Mouse (Mus musculus) testis, adult 2 months (tissue): Measurements from ENCODE around the gene Dbi. TPM values are rescaled to one million over a fixed set of nuclear protein-coding genes. Genes with fewer than 3 reads are reported as not detected.

Source experiments
- H3K27ac ChIP-seq: fragments of 200-500 bp; 2 replicates; pipeline ENCODE4 v1.5.1; 2012; ENCODE audit warnings: low read depth, low read length; ENCODE audit not compliant: control insufficient read depth, insufficient read depth
- H3K27me3 ChIP-seq: fragments of 200-500 bp; 2 replicates; pipeline ENCODE4 v1.6.1; 2012; ENCODE audit warnings: mild to moderate bottlenecking, low read length, moderate library complexity; ENCODE audit not compliant: control insufficient read depth, insufficient read depth
- H3K36me3 ChIP-seq: fragments of 200-500 bp; 2 replicates; pipeline ENCODE4 v1.6.1; 2012; ENCODE audit warnings: mild to moderate bottlenecking, low read length; ENCODE audit not compliant: control insufficient read depth, insufficient read depth
- H3K4me1 ChIP-seq: fragments of 200-500 bp; 2 replicates; pipeline ENCODE4 v1.6.1; 2012; ENCODE audit warnings: low read length; ENCODE audit not compliant: control insufficient read depth, insufficient read depth
- H3K4me3 ChIP-seq: fragments of 200-500 bp; 2 replicates; pipeline ENCODE4 v1.5.1; 2012; ENCODE audit warnings: low read depth, mild to moderate bottlenecking, low read length, moderate library complexity, mixed read lengths; ENCODE audit not compliant: control insufficient read depth
- CTCF ChIP-seq: fragments of 200-500 bp; IDR thresholded peaks from 2 replicates; pipeline ENCODE4 v1.5.1; 2012; ENCODE audit warnings: low read depth, mild to moderate bottlenecking, inconsistent platforms, low read length, moderate library complexity; ENCODE audit not compliant: control insufficient read depth, insufficient read depth, insufficient replicate concordance
- POLR2A ChIP-seq: fragments of 200-500 bp; IDR thresholded peaks from 2 replicates; pipeline ENCODE4 v1.6.1; 2012; ENCODE audit warnings: low read depth, mild to moderate bottlenecking, inconsistent platforms, low read length, moderate library complexity; ENCODE audit not compliant: control insufficient read depth
- polyA plus RNA-seq: library from polyadenylated mRNA; depleted of rRNA; stranded (reverse); fragments of >200 nt; gene quantifications from 2 replicates; pipeline ENCODE4 v1.2.3, GENCODE M21; 2012

The Dbi gene
- polyA plus RNA-seq, 1 experiment: 90.5 TPM

DNA sequence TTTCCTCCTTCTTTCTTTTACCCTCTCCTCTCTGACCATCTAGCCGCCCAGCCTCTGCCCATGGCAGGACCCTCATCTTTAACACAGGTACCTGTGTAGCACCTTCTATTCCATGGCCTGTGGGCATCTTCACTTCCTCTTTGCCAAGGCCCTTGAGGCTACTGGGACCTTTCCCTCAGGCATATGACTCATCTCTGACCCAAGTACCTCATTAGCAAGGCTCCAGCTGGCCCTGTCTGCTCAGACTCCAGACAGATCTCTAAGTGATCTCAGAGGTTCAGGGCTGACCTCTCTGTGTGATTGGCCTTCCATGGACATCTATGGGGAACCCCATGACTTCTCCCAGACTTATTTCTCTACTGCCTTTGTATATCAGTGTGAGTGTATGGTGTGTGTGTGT lies 40.2 kb downstream of the Dbi start:
- no peaks in the 10 kb centered on the region for H3K36me3 ChIP-seq
- no peaks in the 10 kb centered on the region; the same call in 1 of the 2 replicates for H3K4me1 ChIP-seq
- TF ChIP-seq CTCF (no peak), POLR2A (no peak)
- no peak overlapping the region for H3K4me3 ChIP-seq
- no peaks in the 10 kb centered on the region for H3K27me3 ChIP-seq
- no peak overlapping the region for H3K27ac ChIP-seq

DNA sequence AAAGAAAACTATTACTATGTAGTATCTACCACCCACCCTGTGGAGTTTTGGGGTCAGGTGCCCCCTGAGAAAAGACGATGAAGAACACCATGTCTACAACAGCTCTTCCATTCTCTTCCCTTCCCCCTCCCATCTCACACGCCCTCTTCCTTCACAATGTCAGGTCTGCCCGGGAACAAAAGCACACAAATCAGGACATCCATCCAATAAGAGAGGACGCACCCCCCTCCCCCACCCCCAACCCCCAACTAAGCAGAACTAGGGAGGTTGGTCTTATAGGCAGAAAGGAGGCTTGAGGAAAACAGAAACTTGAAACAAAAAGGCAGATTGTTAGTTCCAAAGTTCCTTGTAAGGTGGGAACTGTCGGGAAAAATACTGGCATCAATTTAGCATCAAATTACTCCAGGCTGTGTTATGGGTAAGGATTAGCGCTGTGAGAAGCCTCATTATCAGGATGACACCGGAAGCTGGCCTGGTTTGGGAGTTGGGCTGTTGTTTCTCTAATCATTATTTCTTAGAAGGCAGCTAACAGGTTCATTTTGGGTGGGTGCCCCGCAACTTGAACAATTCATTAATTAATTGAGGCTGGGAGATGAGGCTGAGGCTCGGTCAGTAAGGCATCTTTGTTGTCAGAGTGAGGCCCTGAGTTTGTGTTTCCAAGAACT lies 43.0 kb downstream of the Dbi start:
- H3K27me3 ChIP-seq: no peaks in the 10 kb centered on the region
- peaks cover 10% of the 10 kb centered on the region for H3K4me1 ChIP-seq
- no peaks in the 10 kb centered on the region for H3K36me3 ChIP-seq
- H3K4me3 ChIP-seq: no peak overlapping the region
- no peak overlapping the region for H3K27ac ChIP-seq
- TF ChIP-seq CTCF: no peak
- no peak for TF ChIP-seq POLR2A

DNA sequence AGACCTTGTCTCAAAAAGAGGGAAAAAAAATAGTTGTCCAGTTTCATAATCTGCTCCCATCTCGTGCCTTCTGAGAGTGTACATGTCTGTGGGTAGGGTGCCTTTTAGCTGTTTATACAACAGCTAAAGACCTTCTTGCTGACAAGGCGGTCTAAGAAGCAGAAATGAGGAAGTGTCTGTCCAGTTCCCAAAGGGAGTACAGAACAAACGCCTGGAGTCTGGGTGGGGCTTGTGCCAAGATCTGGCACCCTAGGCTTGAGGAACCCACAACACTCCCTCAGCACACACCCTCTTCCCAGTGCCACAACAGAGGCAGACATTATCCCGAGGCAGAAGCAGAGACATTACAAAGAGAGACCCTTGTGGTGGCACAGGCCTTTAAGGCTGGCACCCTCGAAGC lies 45.4 kb downstream of the Dbi start:
- Histone ChIP-seq H3K4me3 (no peak overlapping the region), H3K27me3 (no peaks in the 10 kb centered on the region), H3K36me3 (no peaks in the 10 kb centered on the region), H3K27ac (no peak overlapping the region), H3K4me1 (peaks cover 11% of the 10 kb centered on the region)
- TF ChIP-seq POLR2A (no peak), CTCF (no peak)

- no peaks in the 10 kb centered on the region for H3K27me3 ChIP-seq
These were observed 45.9 kb downstream of the Dbi start for GRCm38 (mm10) chr1:120074931-120075330.

DNA sequence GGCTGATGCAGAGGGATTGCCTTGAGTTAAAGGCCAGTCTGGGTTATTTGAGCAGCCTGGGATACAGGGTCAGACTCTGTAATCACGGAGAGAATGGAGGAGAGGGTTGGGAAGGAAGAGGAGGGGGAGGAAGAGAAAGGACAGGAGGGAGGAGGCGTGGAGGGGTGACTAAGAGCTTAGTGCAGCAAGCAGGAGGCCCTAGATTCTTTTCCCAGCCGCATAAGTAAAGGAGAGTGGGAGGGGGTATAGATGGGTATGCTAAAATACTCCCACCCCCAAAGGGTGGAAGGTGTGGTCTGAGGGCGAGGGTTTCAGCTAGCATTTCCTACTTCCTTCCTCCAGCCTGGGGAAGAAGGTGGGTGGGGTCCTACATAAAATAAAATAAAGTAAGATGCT lies 46.6 kb downstream of the Dbi start:
- no peak overlapping the region for H3K4me3 ChIP-seq
- H3K27ac ChIP-seq: no peak overlapping the region
- peaks cover 11% of the 10 kb centered on the region for H3K4me1 ChIP-seq
- TF ChIP-seq POLR2A (no peak), CTCF (no peak)
- no peaks in the 10 kb centered on the region for H3K27me3 ChIP-seq
- no peaks in the 10 kb centered on the region for H3K36me3 ChIP-seq

More at GRCm38 (mm10) chr1:120074931-120075330, 45.9 kb downstream of the Dbi start:
- peak overlapping the region; percentile 5; the same call in 1 of the 2 replicates for H3K27ac ChIP-seq
- peaks cover 11% of the 10 kb centered on the region for H3K4me1 ChIP-seq
- H3K4me3 ChIP-seq: no peak overlapping the region
- no peak for TF ChIP-seq POLR2A
- TF ChIP-seq CTCF: no peak
- H3K36me3 ChIP-seq: no peaks in the 10 kb centered on the region

DNA sequence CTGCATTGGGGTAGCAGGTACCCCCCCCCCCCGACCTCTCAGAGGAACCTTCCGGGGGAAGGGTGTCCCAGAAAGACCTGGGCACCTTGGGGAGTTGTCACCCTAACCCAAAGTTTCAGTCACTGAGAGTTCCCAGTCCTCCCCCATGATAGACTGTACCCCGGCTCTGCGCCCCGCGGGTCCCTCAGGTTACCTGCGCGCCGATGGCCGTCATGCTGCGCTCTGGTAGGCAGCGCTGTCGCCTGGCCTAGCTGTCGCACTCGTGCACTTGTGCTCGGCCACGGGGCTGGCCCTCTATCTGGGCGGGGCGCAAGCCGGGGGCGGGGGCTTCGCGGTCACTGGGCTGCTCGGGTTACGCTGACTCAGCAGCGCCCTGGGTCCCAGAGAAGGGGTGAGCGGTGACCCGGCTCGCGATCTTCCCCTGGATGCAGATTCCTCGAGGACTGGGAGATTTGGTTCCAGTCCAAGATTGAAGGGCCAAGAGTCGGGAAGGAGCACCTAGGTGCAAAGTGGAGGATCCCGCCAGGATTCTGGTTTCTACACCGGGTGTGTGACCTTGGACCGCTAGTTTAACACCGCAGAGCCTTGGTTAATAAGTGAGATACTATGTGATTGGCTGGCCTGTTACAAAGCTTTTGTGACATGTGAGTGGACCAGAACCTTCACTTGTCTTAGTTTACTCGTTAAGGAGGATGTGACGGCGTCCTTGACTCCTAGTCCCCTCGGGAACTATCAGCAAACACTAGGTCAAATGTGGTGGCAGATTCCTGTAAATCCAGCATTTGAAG lies 47.2 kb downstream of the Dbi start, which contains the start of gene Tmem37:
Gene Tmem37 (minus strand): TSS at position 556 of the 788 bp plus-strand sequence.
- no peaks in the 10 kb centered on the region for H3K36me3 ChIP-seq
- H3K4me3 ChIP-seq: peak within 1 kb of the TSS; percentile 69
- H3K27ac ChIP-seq: peak within 1 kb of the TSS; percentile 23
- H3K4me1 ChIP-seq: peaks cover 11% of the 10 kb centered on the region
- TF ChIP-seq CTCF (no peak), POLR2A (no peak)
- H3K27me3 ChIP-seq: no peaks in the 10 kb centered on the region

DNA sequence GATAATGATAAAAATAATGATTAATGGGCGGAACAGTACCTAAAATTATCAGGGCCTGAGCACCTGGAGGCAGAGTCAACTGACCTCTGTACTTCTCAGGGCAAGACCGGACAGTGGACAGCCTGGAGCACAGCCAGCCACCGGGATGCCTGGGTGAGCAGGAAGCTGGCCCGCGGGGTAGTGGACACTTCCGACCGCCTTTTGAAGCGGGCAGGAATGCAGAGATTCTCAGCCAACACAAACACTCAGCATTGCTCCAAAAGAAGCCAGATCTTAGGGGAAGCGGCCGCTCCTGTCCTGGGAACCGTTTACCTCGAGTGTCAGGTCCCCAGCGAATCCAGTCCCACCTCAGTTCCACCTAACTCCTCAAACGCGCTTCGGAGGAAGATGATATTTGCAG lies 48.0 kb downstream of the Dbi start:
- H3K27me3 ChIP-seq: no peaks in the 10 kb centered on the region
- peak overlapping the region; percentile 69 for H3K4me3 ChIP-seq
- H3K4me1 ChIP-seq: peaks cover 11% of the 10 kb centered on the region
- peak overlapping the region; percentile 23; the same call in 1 of the 2 replicates for H3K27ac ChIP-seq
- no peaks in the 10 kb centered on the region for H3K36me3 ChIP-seq
- TF ChIP-seq CTCF (no peak), POLR2A (no peak)
